Mouse (Mus musculus) neural tube, embryonic 15.5 days (tissue): ENCODE data around the gene Sppl3. TPM values are rescaled to one million over a fixed set of nuclear protein-coding genes. Genes with fewer than 3 reads are reported as not detected.

Experiments
- ATAC-seq: fragments of 200-750 bp; cut with Nextera tagmentation; 2 replicates; pipeline ENCODE4 v1.8.0; 2017; ENCODE audit warnings: mild to moderate bottlenecking, moderate TSS enrichment, moderate library complexity; ENCODE audit not compliant: low FRiP score
- H3K27ac ChIP-seq: fragments of 300-500 bp; sonication (generic); replicated peaks from 2 replicates; pipeline ENCODE4 v1.5.1; 2015; ENCODE audit warnings: mild to moderate bottlenecking, inconsistent platforms
- H3K27me3 ChIP-seq: fragments of 300-500 bp; sonication (generic); replicated peaks from 2 replicates; pipeline ENCODE4 v1.6.1; 2015; ENCODE audit warnings: inconsistent platforms
- H3K36me3 ChIP-seq: fragments of 300-500 bp; sonication (generic); 2 replicates; pipeline ENCODE4 v1.6.1; 2015; ENCODE audit warnings: inconsistent platforms
- H3K4me1 ChIP-seq: fragments of 300-500 bp; sonication (generic); 2 replicates; pipeline ENCODE4 v1.6.1; 2015; ENCODE audit warnings: inconsistent platforms
- H3K4me2 ChIP-seq: fragments of 300-500 bp; sonication (generic); 2 replicates; pipeline ENCODE4 v1.6.1; 2015; ENCODE audit warnings: inconsistent platforms, mild to moderate bottlenecking, moderate library complexity
- H3K4me3 ChIP-seq: fragments of 300-500 bp; sonication (generic); replicated peaks from 2 replicates; pipeline ENCODE4 v1.5.1; 2015; ENCODE audit warnings: mild to moderate bottlenecking, inconsistent platforms
- H3K9ac ChIP-seq: fragments of 300-500 bp; sonication (generic); replicated peaks from 2 replicates; pipeline ENCODE4 v1.6.1; 2015; ENCODE audit warnings: mild to moderate bottlenecking, inconsistent platforms
- H3K9me3 ChIP-seq: fragments of 300-500 bp; sonication (generic); replicated peaks from 2 replicates; pipeline ENCODE4 v1.6.1; 2016; ENCODE audit warnings: inconsistent platforms
- WGBS: fragments of 180-500 bp; shearing (Covaris S2); methylation state at CpG from one replicate; pipeline ENCODE4 v1.1.7; 2015; ENCODE audit warnings: mixed read lengths; 5-methylcytosine and 5-hydroxymethylcytosine counted together
- polyA plus RNA-seq: library from polyadenylated mRNA; unstranded; fragments of >200 nt; fragmentation: Nextera tagmentation; extraction: Ambion mirVana; gene quantifications from 2 replicates; pipeline ENCODE4 v1.2.1, GENCODE M21; 2015

Sppl3 gene
- polyA plus RNA-seq, 1 experiment from 2014 or later: 30.9 TPM

- ATAC-seq: no peak
- Histone ChIP-seq H3K27me3 (no peaks in the 10 kb centered on the region), H3K36me3 (peaks cover 18% of the 10 kb centered on the region), H3K9ac (no peak overlapping the region), H3K27ac (no peak overlapping the region), H3K4me3 (no peak overlapping the region), H3K4me1 (peaks cover 10% of the 10 kb centered on the region), H3K9me3 (no peaks in the 10 kb centered on the region), H3K4me2 (no peak overlapping the region)
- WGBS: 78% methylated on average over 3 of the region's 3 CpGs
Measured at GRCm38 (mm10) chr5:115116426-115116825, 105.5 kb downstream of the Sppl3 start.

- Histone ChIP-seq H3K27ac (no peak overlapping the region), H3K27me3 (no peaks in the 10 kb centered on the region), H3K4me2 (no peak overlapping the region), H3K9me3 (no peaks in the 10 kb centered on the region), H3K9ac (no peak overlapping the region), H3K4me3 (no peak overlapping the region), H3K36me3 (peaks cover 13% of the 10 kb centered on the region), H3K4me1 (peaks cover 10% of the 10 kb centered on the region)
- 96% methylated on average over 13 of the region's 13 CpGs for WGBS
- no peak for ATAC-seq
Measured at GRCm38 (mm10) chr5:115117467-115117866, 106.5 kb downstream of the Sppl3 start.

- 0 out of 2 replicates have a peak within 1 kb of the TSS, but pooled peaks have one; percentile 5 for H3K27ac ChIP-seq
- H3K4me3 ChIP-seq: peak within 1 kb of the TSS; percentile 64
- peaks cover 15% of the 10 kb centered on the region for H3K36me3 ChIP-seq
- peak within 1 kb of the TSS; percentile 75 for H3K9ac ChIP-seq
- peak within 1 kb of the TSS; percentile 88 for H3K4me2 ChIP-seq
- H3K27me3 ChIP-seq: no peaks in the 10 kb centered on the region
- under 1% methylated on average over 37 of the region's 39 CpGs for WGBS
- H3K9me3 ChIP-seq: no peaks in the 10 kb centered on the region
- ATAC-seq: peak; percentile 71; the same call in 1 of the 2 replicates
- H3K4me1 ChIP-seq: peaks cover 10% of the 10 kb centered on the region
Measured at GRCm38 (mm10) chr5:115118961-115119570, 108.1 kb downstream of the Sppl3 start, which contains the start of gene Acads. Gene Acads, minus strand, starts transcription at chr5:115119346.

GRCm38 (mm10) chr5:115120978-115121377 is 110.0 kb downstream of the Sppl3 start:
- H3K27ac ChIP-seq: no peak overlapping the region
- 58% methylated on average over 5 of the region's 5 CpGs for WGBS
- H3K27me3 ChIP-seq: no peaks in the 10 kb centered on the region
- H3K4me2 ChIP-seq: no peak overlapping the region
- H3K9ac ChIP-seq: no peak overlapping the region
- peaks cover 23% of the 10 kb centered on the region for H3K36me3 ChIP-seq
- ATAC-seq: no peak
- H3K9me3 ChIP-seq: no peaks in the 10 kb centered on the region
- H3K4me3 ChIP-seq: no peak overlapping the region
- peaks cover 24% of the 10 kb centered on the region for H3K4me1 ChIP-seq

- WGBS: 94% methylated on average over 6 of the region's 6 CpGs
- Histone ChIP-seq H3K4me3 (no peak overlapping the region), H3K36me3 (peaks cover 52% of the 10 kb centered on the region), H3K4me1 (peaks cover 17% of the 10 kb centered on the region), H3K9me3 (no peaks in the 10 kb centered on the region), H3K27me3 (no peaks in the 10 kb centered on the region), H3K9ac (no peak overlapping the region), H3K27ac (no peak overlapping the region), H3K4me2 (no peak overlapping the region)
- no peak for ATAC-seq
Measured at GRCm38 (mm10) chr5:115124690-115125089, 113.8 kb downstream of the Sppl3 start.

GRCm38 (mm10) chr5:115125211-115125871 is 114.4 kb downstream of the Sppl3 start:
- H3K4me3 ChIP-seq: no peak overlapping the region
- H3K27me3 ChIP-seq: no peaks in the 10 kb centered on the region
- WGBS: 17% methylated on average over 24 of the region's 24 CpGs
- no peaks in the 10 kb centered on the region for H3K9me3 ChIP-seq
- H3K4me1 ChIP-seq: peaks cover 17% of the 10 kb centered on the region
- no peak overlapping the region for H3K4me2 ChIP-seq
- H3K27ac ChIP-seq: peak overlapping the region; percentile 14
- H3K9ac ChIP-seq: no peak overlapping the region
- ATAC-seq: peak; percentile 79
- H3K36me3 ChIP-seq: peaks cover 56% of the 10 kb centered on the region

- peaks cover 26% of the 10 kb centered on the region for H3K4me1 ChIP-seq
- H3K9me3 ChIP-seq: no peaks in the 10 kb centered on the region
- H3K27ac ChIP-seq: 0 out of 2 replicates have a peak overlapping the region, but pooled peaks have one; percentile 14
- no peak overlapping the region for H3K4me2 ChIP-seq
- peaks cover 56% of the 10 kb centered on the region for H3K36me3 ChIP-seq
- no peak overlapping the region; the same call in 1 of the 2 replicates for H3K9ac ChIP-seq
- H3K4me3 ChIP-seq: no peak overlapping the region
- H3K27me3 ChIP-seq: no peaks in the 10 kb centered on the region
- ATAC-seq: no peak
- WGBS: 91% methylated on average over 28 of the region's 28 CpGs
Measured at GRCm38 (mm10) chr5:115126578-115127312, 115.8 kb downstream of the Sppl3 start.

- Histone ChIP-seq H3K4me1 (peaks cover 29% of the 10 kb centered on the region), H3K4me3 (no peak overlapping the region), H3K27ac (no peak overlapping the region), H3K4me2 (no peak overlapping the region), H3K9ac (0 out of 2 replicates have a peak overlapping the region, but pooled peaks have one; percentile 7), H3K27me3 (no peaks in the 10 kb centered on the region), H3K9me3 (no peaks in the 10 kb centered on the region), H3K36me3 (peaks cover 56% of the 10 kb centered on the region)
- 93% methylated on average over 22 of the region's 22 CpGs for WGBS
- ATAC-seq: no peak
Measured at GRCm38 (mm10) chr5:115127421-115128179, 116.7 kb downstream of the Sppl3 start.

- peaks cover 46% of the 10 kb centered on the region for H3K36me3 ChIP-seq
- no peak overlapping the region for H3K4me3 ChIP-seq
- H3K9ac ChIP-seq: no peak overlapping the region
Measured at GRCm38 (mm10) chr5:115129328-115129727, 118.4 kb downstream of the Sppl3 start.

GRCm38 (mm10) chr5:115132465-115132864 is 121.5 kb downstream of the Sppl3 start:
- H3K4me2 ChIP-seq: peak overlapping the region; percentile 91
- no peaks in the 10 kb centered on the region for H3K9me3 ChIP-seq
- WGBS: 96% methylated on average over 8 of the region's 8 CpGs
- no peaks in the 10 kb centered on the region for H3K27me3 ChIP-seq
- ATAC-seq: no peak
- H3K36me3 ChIP-seq: peaks cover 23% of the 10 kb centered on the region
- H3K27ac ChIP-seq: no peak overlapping the region
- no peak overlapping the region for H3K4me3 ChIP-seq
- H3K9ac ChIP-seq: peak overlapping the region; percentile 26; the same call in 1 of the 2 replicates
- peaks cover 28% of the 10 kb centered on the region for H3K4me1 ChIP-seq

More at GRCm38 (mm10) chr5:115129328-115129727, 118.4 kb downstream of the Sppl3 start:
- H3K4me1 ChIP-seq: peaks cover 45% of the 10 kb centered on the region
- no peak overlapping the region for H3K27ac ChIP-seq
- no peak for ATAC-seq
- H3K9me3 ChIP-seq: no peaks in the 10 kb centered on the region
- H3K27me3 ChIP-seq: no peaks in the 10 kb centered on the region
- H3K4me2 ChIP-seq: no peak overlapping the region
- 90% methylated on average over 6 of the region's 6 CpGs for WGBS
